Mouse (Mus musculus) heart, embryonic 14.5 days (tissue): ENCODE measurements around the gene Ebf1. TPM values are rescaled to one million over a fixed set of nuclear protein-coding genes. Genes with fewer than 3 reads are reported as not detected.
A peak's percentile ranks its signal among the peaks of the same experiment; 100 is the strongest.

ENCODE experiments used
- ATAC-seq: fragments of 200-750 bp; cut with Nextera tagmentation; 2 replicates; pipeline ENCODE4 v1.8.0; 2017; ENCODE audit warnings: low read depth, moderate TSS enrichment; ENCODE audit not compliant: insufficient number of reproducible peaks, insufficient read depth, low FRiP score
- H3K27ac ChIP-seq, 2 experiments: fragments of 200-500 bp in 1 of 2; fragments of 300-500 bp in 1 of 2; sonication (generic) in 1 of 2; replicated peaks in 1 of 2; 2 replicates each; pipeline ENCODE4 v1.5.1; 2012 to 2014; ENCODE audit warnings: low read depth in 2 of 2, low read length in 2 of 2, control low read depth in 1 of 2, mild to moderate bottlenecking in 1 of 2, mixed read lengths in 1 of 2; ENCODE audit not compliant: control insufficient read depth in 1 of 2, insufficient read depth in 1 of 2
- H3K27me3 ChIP-seq: fragments of 300-500 bp; sonication (generic); 2 replicates; pipeline ENCODE4 v1.6.1; 2014; ENCODE audit warnings: mild to moderate bottlenecking, low read length, control low read depth; ENCODE audit not compliant: control insufficient read depth, insufficient read depth
- H3K36me3 ChIP-seq: fragments of 300-500 bp; sonication (generic); 2 replicates; pipeline ENCODE4 v1.6.1; 2014; ENCODE audit warnings: mild to moderate bottlenecking, control low read depth, low read length, mixed read lengths; ENCODE audit not compliant: control insufficient read depth, insufficient read depth
- H3K4me1 ChIP-seq, 2 experiments: fragments of 200-500 bp in 1 of 2; fragments of 300-500 bp in 1 of 2; sonication (generic) in 1 of 2; 2 replicates each; pipeline ENCODE4 v1.6.1; 2012 to 2014; ENCODE audit warnings: low read length in 2 of 2, control low read depth in 1 of 2, mixed read lengths in 1 of 2; ENCODE audit not compliant: control insufficient read depth in 2 of 2, insufficient read depth in 2 of 2
- H3K4me2 ChIP-seq: fragments of 300-500 bp; sonication (generic); 2 replicates; pipeline ENCODE4 v1.6.1; 2014; ENCODE audit warnings: mild to moderate bottlenecking, low read length
- H3K4me3 ChIP-seq, 2 experiments: fragments of 200-500 bp in 1 of 2; fragments of 300-500 bp in 1 of 2; sonication (generic) in 1 of 2; 2 replicates each; pipeline ENCODE4 v1.5.1; 2012 to 2014; ENCODE audit warnings: low read length in 2 of 2, mild to moderate bottlenecking in 2 of 2, control low read depth in 1 of 2, low read depth in 1 of 2, moderate library complexity in 1 of 2; ENCODE audit not compliant: control insufficient read depth in 1 of 2, insufficient read depth in 1 of 2
- H3K9ac ChIP-seq: fragments of 300-500 bp; sonication (generic); 2 replicates; pipeline ENCODE4 v1.6.1; 2014; ENCODE audit warnings: mild to moderate bottlenecking, low read length
- H3K9me3 ChIP-seq: fragments of 300-500 bp; sonication (generic); 2 replicates; pipeline ENCODE4 v1.6.1; 2016; ENCODE audit warnings: low read length, control low read depth; ENCODE audit not compliant: control insufficient read depth
- WGBS: fragments of 180-500 bp; shearing (Covaris S2); extraction: QIAGEN DNeasy Blood & Tissue Kit; methylation state at CpG from one replicate; pipeline ENCODE4 v1.1.7; 2014; 5-methylcytosine and 5-hydroxymethylcytosine counted together
- polyA plus RNA-seq: library from polyadenylated mRNA; unstranded; fragments of >200 nt; fragmentation: Nextera tagmentation; extraction: Ambion mirVana; gene quantifications from 2 replicates; pipeline ENCODE4 v1.2.1, GENCODE M21; 2014

The Ebf1 gene
- polyA plus RNA-seq, 1 experiment from 2014 or later, result 17.0 TPM

DNA sequence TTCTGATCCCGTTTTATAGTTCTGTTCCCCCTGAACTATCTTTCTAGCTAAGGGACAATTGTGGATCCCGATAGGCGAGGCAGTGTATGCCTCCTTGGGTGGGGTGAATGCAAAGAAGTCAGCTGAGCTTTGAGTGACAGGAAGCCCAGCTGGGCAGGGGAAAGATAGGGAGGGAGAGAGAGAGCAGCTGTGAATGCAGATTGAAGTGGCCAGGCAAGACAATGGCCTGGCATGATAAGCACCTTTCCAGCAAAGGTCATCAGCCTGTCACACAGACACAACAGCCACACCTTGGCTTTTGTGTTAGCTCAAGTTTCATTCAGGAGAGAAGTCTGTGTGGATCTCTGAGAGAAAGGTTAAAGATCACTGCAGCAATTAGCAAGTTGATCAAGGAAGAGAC lies 129.6 kb downstream of the Ebf1 start:
- Histone ChIP-seq H3K9me3 (no peaks in the 10 kb centered on the region), H3K9ac (no peak overlapping the region), H3K27ac (no peak overlapping the region), H3K36me3 (no peaks in the 10 kb centered on the region), H3K4me3 (no peak overlapping the region), H3K4me1 (no peaks in the 10 kb centered on the region), H3K27me3 (no peaks in the 10 kb centered on the region), H3K4me2 (no peak overlapping the region)
- ATAC-seq, result peak; percentile 26; the same call in 1 of the 2 replicates
- WGBS, result 12% methylated on average over 3 of the region's 3 CpGs

DNA sequence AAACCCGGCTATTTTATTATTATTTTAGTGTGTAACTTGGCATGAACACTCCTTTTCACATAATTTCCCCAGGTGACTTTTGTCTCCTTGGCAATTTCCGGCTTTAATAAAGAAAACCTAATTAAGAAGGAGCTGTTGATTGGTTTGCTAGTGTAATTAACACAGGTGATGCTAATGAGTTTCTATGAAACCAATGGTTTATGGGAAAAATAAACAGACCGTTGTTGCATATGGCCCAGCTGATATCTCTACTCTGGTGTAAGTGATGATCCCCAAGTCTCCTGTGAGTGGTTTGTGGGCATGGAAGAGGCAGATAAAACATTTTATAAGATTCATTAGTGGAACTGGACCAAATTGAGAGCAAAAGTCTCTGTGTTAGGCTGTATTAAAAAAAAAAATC lies 132.2 kb downstream of the Ebf1 start:
- Histone ChIP-seq H3K4me3 (no peak overlapping the region), H3K9me3 (no peaks in the 10 kb centered on the region), H3K4me1 (no peaks in the 10 kb centered on the region; a peak in 1 of 4 replicates), H3K36me3 (no peaks in the 10 kb centered on the region), H3K4me2 (no peak overlapping the region), H3K27me3 (no peaks in the 10 kb centered on the region), H3K9ac (no peak overlapping the region), H3K27ac (no peak overlapping the region)
- 83% methylated on average over 3 of the region's 3 CpGs for WGBS
- ATAC-seq, result no peak

DNA sequence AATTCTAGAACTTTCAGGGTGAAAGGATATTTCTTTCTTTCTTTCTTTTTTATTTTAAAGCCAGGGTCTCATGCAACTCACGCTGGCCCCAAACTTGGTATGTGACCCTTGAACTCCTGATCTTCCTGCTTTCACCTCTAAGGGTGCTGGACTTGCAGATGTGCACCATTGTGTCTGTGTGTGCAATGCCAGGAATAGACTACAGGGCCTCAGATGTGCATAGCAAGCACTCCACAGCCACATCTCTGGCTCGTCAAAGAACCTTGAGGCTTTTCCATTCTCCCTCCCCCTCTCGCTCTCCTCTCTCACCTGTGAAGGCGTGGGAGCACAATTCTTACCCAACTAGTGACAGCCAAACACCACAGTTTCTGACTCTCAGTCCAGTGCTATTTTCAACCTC lies 137.2 kb downstream of the Ebf1 start:
- H3K9me3 ChIP-seq, result no peaks in the 10 kb centered on the region
- no peaks in the 10 kb centered on the region for H3K36me3 ChIP-seq
- no peak overlapping the region for H3K4me2 ChIP-seq
- peaks cover 0 to 2% of the 10 kb centered on the region in 2 experiments; a peak in 1 of 4 replicates for H3K4me1 ChIP-seq
- no peak overlapping the region for H3K27ac ChIP-seq
- 68% methylated on average over 4 of the region's 4 CpGs for WGBS
- no peak overlapping the region for H3K4me3 ChIP-seq
- H3K27me3 ChIP-seq, result no peaks in the 10 kb centered on the region
- no peak for ATAC-seq
- H3K9ac ChIP-seq, result no peak overlapping the region

DNA sequence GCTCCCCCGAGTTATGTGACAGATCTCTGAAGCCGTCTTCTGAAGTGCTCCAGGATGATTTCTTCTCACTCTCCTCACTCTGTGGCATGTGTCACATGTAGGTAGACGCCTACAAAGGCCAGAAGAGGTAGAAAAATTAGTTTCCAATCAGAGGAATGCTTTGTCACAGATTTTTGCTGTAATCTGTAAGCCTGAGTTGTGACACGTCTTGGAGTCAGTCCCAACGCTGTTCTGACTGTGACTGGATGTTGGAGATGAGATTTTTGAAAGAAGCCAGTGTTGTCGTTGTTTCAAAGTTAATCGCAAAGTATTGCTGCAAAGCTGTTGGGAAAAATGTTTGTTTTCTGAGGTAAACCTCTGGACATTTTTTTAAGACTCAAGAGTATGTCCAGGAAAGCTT lies 139.2 kb downstream of the Ebf1 start:
- ATAC-seq, result no peak
- H3K4me3 ChIP-seq, result no peak overlapping the region
- no peaks in the 10 kb centered on the region for H3K27me3 ChIP-seq
- H3K4me2 ChIP-seq, result no peak overlapping the region
- peaks cover 8 to 14% of the 10 kb centered on the region in 2 experiments for H3K4me1 ChIP-seq
- no peaks in the 10 kb centered on the region for H3K36me3 ChIP-seq
- 67% methylated on average over 7 of the region's 7 CpGs for WGBS
- H3K9me3 ChIP-seq, result no peaks in the 10 kb centered on the region
- H3K27ac ChIP-seq, result peak overlapping the region in 1 of 2 experiments; percentile 27; a peak in 1 of 4 replicates
- no peak overlapping the region for H3K9ac ChIP-seq

DNA sequence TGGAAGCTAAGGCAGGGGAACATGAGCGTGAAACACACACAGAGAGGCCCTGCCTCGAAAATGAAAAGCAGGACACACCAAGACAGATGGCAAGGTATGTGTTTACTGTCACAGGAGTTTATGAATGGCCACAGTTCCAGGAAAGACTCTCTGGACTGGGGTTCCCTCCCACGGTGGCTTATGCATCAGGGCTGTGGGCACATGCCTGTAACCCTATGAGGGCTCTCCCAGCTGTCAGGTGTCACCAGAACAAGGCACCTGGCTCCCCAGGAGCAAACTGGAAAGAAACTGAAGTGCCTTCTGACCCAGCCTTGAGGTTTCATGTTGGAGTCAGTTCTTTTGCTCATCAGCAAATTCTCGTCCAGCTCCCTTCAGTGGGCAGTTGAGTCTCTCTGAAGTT lies 141.7 kb downstream of the Ebf1 start:
- no peaks in the 10 kb centered on the region for H3K36me3 ChIP-seq
- no peaks in the 10 kb centered on the region for H3K9me3 ChIP-seq
- no peaks in the 10 kb centered on the region for H3K27me3 ChIP-seq
- H3K27ac ChIP-seq, result no peak overlapping the region
- H3K9ac ChIP-seq, result no peak overlapping the region
- WGBS, result 78% methylated on average over 4 of the region's 4 CpGs
- no peak overlapping the region for H3K4me3 ChIP-seq
- no peak for ATAC-seq
- peaks cover 12 to 17% of the 10 kb centered on the region in 2 experiments for H3K4me1 ChIP-seq
- H3K4me2 ChIP-seq, result no peak overlapping the region

DNA sequence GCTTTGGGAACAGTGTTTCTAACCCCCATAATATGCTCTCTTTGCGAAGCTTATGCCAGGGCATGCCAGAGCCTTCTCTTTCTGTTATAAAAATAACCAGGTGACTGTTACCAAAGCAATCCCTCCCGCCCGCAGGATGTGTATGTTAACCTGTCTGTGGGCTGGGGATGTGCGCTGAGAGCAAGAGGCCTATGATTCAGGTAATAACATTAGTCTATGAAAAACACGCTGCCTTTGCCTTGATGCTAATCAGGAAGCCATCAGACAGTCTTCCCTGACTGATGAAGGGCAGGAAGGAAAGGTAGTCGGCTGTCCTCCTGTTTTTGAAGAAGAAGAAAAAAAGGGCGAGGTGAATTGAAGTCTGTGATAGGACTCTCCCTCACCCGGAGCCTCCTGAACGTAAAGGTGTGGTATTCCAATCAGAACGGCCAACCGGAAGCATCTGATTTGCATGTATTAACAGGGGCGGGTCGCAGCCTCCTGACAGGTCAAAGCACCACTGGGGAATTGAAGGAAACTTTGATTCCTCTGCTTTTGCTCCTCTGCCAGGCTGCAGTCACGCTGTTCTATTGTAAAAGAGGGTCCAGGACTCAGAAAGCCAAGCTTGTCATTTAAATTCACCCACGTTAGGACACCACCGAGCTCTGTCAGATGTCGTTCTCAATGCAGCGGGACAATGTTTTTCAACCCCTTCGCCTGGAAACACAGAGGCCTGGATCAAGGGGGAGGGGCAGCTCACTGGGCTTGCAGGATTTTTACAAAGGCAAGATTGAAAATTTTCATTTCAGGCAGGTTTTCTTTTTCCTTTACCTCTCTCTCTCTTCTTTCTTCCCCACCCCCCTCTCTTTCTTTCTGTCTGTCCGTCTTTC lies 144.2 kb downstream of the Ebf1 start:
- H3K9ac ChIP-seq, result peak overlapping the region; percentile 35; the same call in 1 of the 2 replicates

DNA sequence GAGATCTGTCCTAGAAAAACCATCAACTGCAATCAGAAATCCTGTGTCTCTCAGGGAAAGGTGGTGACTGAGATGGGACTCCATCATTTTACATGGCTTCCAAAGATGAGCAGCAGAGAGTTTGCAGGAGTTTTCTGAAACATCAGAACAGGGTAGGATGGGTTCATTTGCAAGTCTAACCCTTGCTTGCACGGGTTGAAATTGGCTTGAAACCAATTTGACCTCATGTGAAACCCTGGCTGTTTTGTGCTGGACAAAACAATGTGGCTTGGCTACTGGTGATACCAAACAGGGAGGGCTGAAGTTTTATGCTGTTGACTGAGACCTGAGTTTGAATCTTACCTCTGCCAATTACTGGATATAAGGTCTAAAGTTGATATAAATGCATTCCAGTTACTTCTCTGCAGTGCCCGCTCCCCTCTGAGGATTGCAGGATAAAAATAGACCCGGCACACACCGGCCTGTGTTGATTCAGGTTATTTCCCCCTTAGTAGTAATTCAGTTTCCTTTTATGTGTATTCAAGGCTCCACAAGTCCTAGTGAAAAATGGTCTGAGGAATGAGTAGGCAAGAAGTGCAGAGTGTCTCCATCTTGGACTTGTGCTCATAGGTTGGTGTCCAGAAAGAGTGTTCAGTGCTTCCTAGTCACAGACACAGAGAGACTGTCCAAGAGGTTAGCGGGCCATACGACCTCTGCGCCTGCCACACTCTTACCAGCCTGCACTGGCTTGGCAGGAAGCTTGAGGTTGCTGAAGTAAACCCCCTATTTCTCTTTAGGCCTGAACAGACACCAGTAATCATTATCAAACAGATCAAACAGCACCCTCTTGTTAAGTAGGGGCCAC lies 147.1 kb downstream of the Ebf1 start:
- H3K9ac ChIP-seq, result no peak overlapping the region
- peaks cover 16 to 32% of the 10 kb centered on the region in 2 experiments for H3K4me1 ChIP-seq
- no peaks in the 10 kb centered on the region for H3K36me3 ChIP-seq
- no peak for ATAC-seq
- H3K4me2 ChIP-seq, result no peak overlapping the region
- H3K27ac ChIP-seq, result no peak overlapping the region
- H3K9me3 ChIP-seq, result no peaks in the 10 kb centered on the region
- no peaks in the 10 kb centered on the region for H3K27me3 ChIP-seq
- H3K4me3 ChIP-seq, result no peak overlapping the region
- WGBS, result 49% methylated on average over 7 of the region's 7 CpGs

More for the DNA sequence above, 144.2 kb downstream of the Ebf1 start:
- 13% methylated on average over 20 of the region's 20 CpGs for WGBS
- Histone ChIP-seq H3K4me3 (peak overlapping the region in 1 of 2 experiments; percentile 14; a peak in 1 of 4 replicates), H3K36me3 (no peaks in the 10 kb centered on the region), H3K4me2 (peak overlapping the region; percentile 60), H3K4me1 (peaks cover 16 to 24% of the 10 kb centered on the region in 2 experiments), H3K27ac (no peak overlapping the region), H3K27me3 (no peaks in the 10 kb centered on the region), H3K9me3 (no peaks in the 10 kb centered on the region)
- no peak for ATAC-seq
